Mouse (Mus musculus): Measurements from ENCODE around the gene Fat3. TPM values are rescaled to one million over a fixed set of nuclear protein-coding genes. Genes with fewer than 3 reads are reported as not detected.
A peak's percentile ranks its signal among the peaks of the same experiment; 100 is the strongest.

The Fat3 gene
- polyA plus RNA-seq, 1 experiment from 2014 or later = 7.5 TPM

- Histone ChIP-seq H3K27ac (ENCODE audit: low read depth, low read length) (no peak overlapping the region), H3K27me3 (replicated peaks; ENCODE audit: control insufficient read depth, insufficient read depth, low read length) (no peaks in the 10 kb centered on the region), H3K36me3 (ENCODE audit: control insufficient read depth, insufficient read depth, low read length) (no peaks in the 10 kb centered on the region), H3K4me3 (ENCODE audit: low read length) (no peak overlapping the region), H3K4me2 (ENCODE audit: low read length) (no peak overlapping the region), H3K4me1 (ENCODE audit: control insufficient read depth, insufficient read depth, low read depth, low read length) (no peaks in the 10 kb centered on the region), H3K9me3 (ENCODE audit: control insufficient read depth, low read length) (no peaks in the 10 kb centered on the region), H3K9ac (ENCODE audit: low read depth, low read length) (no peak overlapping the region)
- 49% methylated on average over 4 of the region's 4 CpGs for WGBS
- no peak for ATAC-seq
Observed at GRCm38 (mm10) chr9:16026054-16026453, 475.0 kb downstream of the Fat3 start.

DNA sequence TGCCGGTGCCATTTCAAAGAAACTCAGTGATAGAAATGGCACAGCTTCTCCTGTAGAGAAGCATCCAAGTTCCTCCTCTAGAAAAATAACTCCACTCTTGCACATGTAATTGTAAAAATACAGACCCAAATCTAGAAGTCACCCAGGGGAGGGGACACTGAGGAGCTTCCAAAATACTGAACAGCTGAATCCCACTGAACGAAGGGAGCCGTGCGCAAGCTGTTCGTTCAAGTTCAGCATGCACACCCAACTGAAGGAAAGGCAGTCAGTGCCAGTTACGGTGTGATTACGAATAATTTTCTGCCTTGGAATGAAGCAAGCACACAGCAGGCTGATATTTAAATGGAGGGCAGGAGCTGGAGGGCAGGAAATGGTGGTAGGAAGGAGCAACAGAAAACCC, 476.4 kb downstream of the Fat3 start:
- no peak overlapping the region for H3K4me2 ChIP-seq (ENCODE audit: low read length)
- H3K36me3 ChIP-seq (ENCODE audit: control insufficient read depth, insufficient read depth, low read length) = no peaks in the 10 kb centered on the region
- H3K27ac ChIP-seq (ENCODE audit: low read depth, low read length) = no peak overlapping the region
- no peaks in the 10 kb centered on the region for H3K9me3 ChIP-seq (ENCODE audit: control insufficient read depth, low read length)
- no peaks in the 10 kb centered on the region for H3K4me1 ChIP-seq (ENCODE audit: control insufficient read depth, insufficient read depth, low read depth, low read length)
- no peak for ATAC-seq
- WGBS = 83% methylated on average over 7 of the region's 7 CpGs
- no peak overlapping the region for H3K9ac ChIP-seq (ENCODE audit: low read depth, low read length)
- H3K27me3 ChIP-seq (replicated peaks; ENCODE audit: control insufficient read depth, insufficient read depth, low read length) = no peaks in the 10 kb centered on the region
- H3K4me3 ChIP-seq (ENCODE audit: low read length) = no peak overlapping the region

DNA sequence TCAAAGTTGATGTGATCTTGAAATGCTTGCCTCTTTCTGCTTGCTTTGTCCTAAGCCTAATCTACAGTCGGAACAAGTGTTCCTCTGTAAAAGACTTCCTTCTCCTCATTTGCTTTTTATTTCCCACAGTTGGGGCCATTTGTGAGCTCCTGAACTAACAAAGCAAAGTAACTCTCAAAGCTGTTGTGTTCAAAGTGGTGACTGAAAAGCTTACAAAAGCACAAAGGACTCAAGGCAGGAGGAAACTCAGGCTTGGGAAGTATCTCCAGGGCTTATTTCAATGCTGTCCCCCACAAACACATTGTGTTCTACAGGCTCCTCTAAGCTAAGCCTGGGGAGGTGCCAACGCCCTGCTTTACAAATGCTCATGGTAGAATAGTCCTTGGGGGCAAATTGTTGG, 487.0 kb downstream of the Fat3 start:
- ATAC-seq = peak; percentile 82
- Histone ChIP-seq H3K4me1 (ENCODE audit: control insufficient read depth, insufficient read depth, low read depth, low read length) (no peaks in the 10 kb centered on the region), H3K27ac (ENCODE audit: low read depth, low read length) (no peak overlapping the region), H3K27me3 (replicated peaks; ENCODE audit: control insufficient read depth, insufficient read depth, low read length) (no peaks in the 10 kb centered on the region), H3K4me3 (ENCODE audit: low read length) (no peak overlapping the region), H3K4me2 (ENCODE audit: low read length) (no peak overlapping the region), H3K9me3 (ENCODE audit: control insufficient read depth, low read length) (0 out of 2 replicates have a peak, but pooled peaks cover under 1% of the 10 kb centered on the region), H3K9ac (ENCODE audit: low read depth, low read length) (no peak overlapping the region), H3K36me3 (ENCODE audit: control insufficient read depth, insufficient read depth, low read length) (no peaks in the 10 kb centered on the region)
- 5% methylated on average over 2 of the region's 2 CpGs for WGBS

GRCm38 (mm10) chr9:16011382-16011781, 489.7 kb downstream of the Fat3 start:
- ATAC-seq = no peak
- WGBS = 87% methylated on average over 3 of the region's 3 CpGs
- no peak overlapping the region for H3K27ac ChIP-seq (ENCODE audit: low read depth, low read length)
- H3K4me1 ChIP-seq (ENCODE audit: control insufficient read depth, insufficient read depth, low read depth, low read length) = no peaks in the 10 kb centered on the region
- H3K9ac ChIP-seq (ENCODE audit: low read depth, low read length) = no peak overlapping the region
- no peak overlapping the region for H3K4me3 ChIP-seq (ENCODE audit: low read length)
- H3K27me3 ChIP-seq (replicated peaks; ENCODE audit: control insufficient read depth, insufficient read depth, low read length) = no peaks in the 10 kb centered on the region
- peaks cover 2% of the 10 kb centered on the region; the same call in 1 of the 2 replicates for H3K9me3 ChIP-seq (ENCODE audit: control insufficient read depth, low read length)
- no peaks in the 10 kb centered on the region for H3K36me3 ChIP-seq (ENCODE audit: control insufficient read depth, insufficient read depth, low read length)
- H3K4me2 ChIP-seq (ENCODE audit: low read length) = no peak overlapping the region

DNA sequence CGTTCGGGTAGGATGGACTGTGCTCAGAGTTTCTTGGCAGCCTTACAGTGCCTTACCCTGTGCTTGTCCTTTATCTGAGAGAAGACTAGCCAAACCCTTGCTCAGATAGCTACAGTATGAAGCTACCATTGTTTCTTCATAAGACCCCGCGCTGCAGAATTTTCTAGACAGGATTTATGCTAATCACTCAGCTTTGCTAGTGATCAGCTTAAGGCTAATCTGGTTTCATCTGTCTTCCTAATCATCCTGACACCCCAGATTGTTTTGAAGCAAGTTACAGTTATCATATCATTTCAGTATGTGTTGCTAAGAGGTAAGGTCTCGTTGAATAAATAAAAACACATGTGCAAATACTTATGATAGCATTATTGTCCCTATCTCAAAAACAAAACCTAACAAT, 493.6 kb downstream of the Fat3 start:
- Histone ChIP-seq H3K9me3 (ENCODE audit: control insufficient read depth, low read length) (peaks cover 2% of the 10 kb centered on the region; the same call in 1 of the 2 replicates), H3K27me3 (replicated peaks; ENCODE audit: control insufficient read depth, insufficient read depth, low read length) (no peaks in the 10 kb centered on the region), H3K9ac (ENCODE audit: low read depth, low read length) (no peak overlapping the region), H3K36me3 (ENCODE audit: control insufficient read depth, insufficient read depth, low read length) (no peaks in the 10 kb centered on the region), H3K27ac (ENCODE audit: low read depth, low read length) (no peak overlapping the region), H3K4me3 (ENCODE audit: low read length) (no peak overlapping the region), H3K4me1 (ENCODE audit: control insufficient read depth, insufficient read depth, low read depth, low read length) (no peaks in the 10 kb centered on the region), H3K4me2 (ENCODE audit: low read length) (no peak overlapping the region)
- ATAC-seq = no peak
- 92% methylated on average over 5 of the region's 5 CpGs for WGBS

- Histone ChIP-seq H3K4me2 (ENCODE audit: low read length) (no peak overlapping the region), H3K9ac (ENCODE audit: low read depth, low read length) (no peak overlapping the region), H3K9me3 (ENCODE audit: control insufficient read depth, low read length) (no peaks in the 10 kb centered on the region), H3K36me3 (ENCODE audit: control insufficient read depth, insufficient read depth, low read length) (peaks cover 5% of the 10 kb centered on the region; the same call in 1 of the 2 replicates), H3K4me3 (ENCODE audit: low read length) (no peak overlapping the region), H3K27ac (ENCODE audit: low read depth, low read length) (no peak overlapping the region), H3K27me3 (replicated peaks; ENCODE audit: control insufficient read depth, insufficient read depth, low read length) (no peaks in the 10 kb centered on the region), H3K4me1 (ENCODE audit: control insufficient read depth, insufficient read depth, low read depth, low read length) (no peaks in the 10 kb centered on the region)
- 76% methylated on average over 1 of the region's 1 CpGs for WGBS
- no peak for ATAC-seq
Observed at GRCm38 (mm10) chr9:16002991-16003390, 498.1 kb downstream of the Fat3 start.

GRCm38 (mm10) chr9:15994762-15995161, 506.3 kb downstream of the Fat3 start:
- Histone ChIP-seq H3K27ac (ENCODE audit: low read depth, low read length) (no peak overlapping the region), H3K27me3 (replicated peaks; ENCODE audit: control insufficient read depth, insufficient read depth, low read length) (no peaks in the 10 kb centered on the region)

DNA sequence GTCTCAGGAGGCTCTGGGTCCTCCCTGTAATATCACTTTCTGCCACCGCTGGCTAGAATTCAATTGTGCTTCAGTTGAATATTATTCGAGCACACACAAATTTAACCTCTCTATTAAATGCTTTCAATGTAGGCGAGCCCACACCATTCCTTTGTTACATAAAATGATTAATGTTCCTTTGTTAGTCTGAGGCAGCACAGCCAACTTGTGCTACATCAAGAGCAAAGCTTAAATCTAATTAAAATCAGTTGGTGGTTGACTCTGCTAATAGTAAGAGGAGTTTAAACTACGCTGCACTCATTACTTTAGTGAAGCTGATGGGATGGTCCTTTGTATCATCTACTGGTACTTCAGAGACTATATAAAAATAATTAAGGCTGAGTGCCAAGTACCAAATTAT, 506.9 kb downstream of the Fat3 start:
- peak; percentile 53 for ATAC-seq
- Histone ChIP-seq H3K27me3 (replicated peaks; ENCODE audit: control insufficient read depth, insufficient read depth, low read length) (no peaks in the 10 kb centered on the region), H3K9me3 (ENCODE audit: control insufficient read depth, low read length) (no peaks in the 10 kb centered on the region), H3K9ac (ENCODE audit: low read depth, low read length) (no peak overlapping the region), H3K4me2 (ENCODE audit: low read length) (no peak overlapping the region), H3K4me1 (ENCODE audit: control insufficient read depth, insufficient read depth, low read depth, low read length) (no peaks in the 10 kb centered on the region), H3K4me3 (ENCODE audit: low read length) (no peak overlapping the region), H3K27ac (ENCODE audit: low read depth, low read length) (no peak overlapping the region), H3K36me3 (ENCODE audit: control insufficient read depth, insufficient read depth, low read length) (peaks cover 7% of the 10 kb centered on the region)
- WGBS = 38% methylated on average over 4 of the region's 4 CpGs

More at GRCm38 (mm10) chr9:15994762-15995161, 506.3 kb downstream of the Fat3 start:
- Histone ChIP-seq H3K36me3 (ENCODE audit: control insufficient read depth, insufficient read depth, low read length) (peaks cover 9% of the 10 kb centered on the region), H3K4me2 (ENCODE audit: low read length) (no peak overlapping the region), H3K4me3 (ENCODE audit: low read length) (no peak overlapping the region), H3K4me1 (ENCODE audit: control insufficient read depth, insufficient read depth, low read depth, low read length) (no peaks in the 10 kb centered on the region), H3K9me3 (ENCODE audit: control insufficient read depth, low read length) (no peaks in the 10 kb centered on the region), H3K9ac (ENCODE audit: low read depth, low read length) (no peak overlapping the region)
- 53% methylated on average over 7 of the region's 7 CpGs for WGBS
- ATAC-seq = peak; percentile 50; the same call in 1 of the 2 replicates

DNA sequence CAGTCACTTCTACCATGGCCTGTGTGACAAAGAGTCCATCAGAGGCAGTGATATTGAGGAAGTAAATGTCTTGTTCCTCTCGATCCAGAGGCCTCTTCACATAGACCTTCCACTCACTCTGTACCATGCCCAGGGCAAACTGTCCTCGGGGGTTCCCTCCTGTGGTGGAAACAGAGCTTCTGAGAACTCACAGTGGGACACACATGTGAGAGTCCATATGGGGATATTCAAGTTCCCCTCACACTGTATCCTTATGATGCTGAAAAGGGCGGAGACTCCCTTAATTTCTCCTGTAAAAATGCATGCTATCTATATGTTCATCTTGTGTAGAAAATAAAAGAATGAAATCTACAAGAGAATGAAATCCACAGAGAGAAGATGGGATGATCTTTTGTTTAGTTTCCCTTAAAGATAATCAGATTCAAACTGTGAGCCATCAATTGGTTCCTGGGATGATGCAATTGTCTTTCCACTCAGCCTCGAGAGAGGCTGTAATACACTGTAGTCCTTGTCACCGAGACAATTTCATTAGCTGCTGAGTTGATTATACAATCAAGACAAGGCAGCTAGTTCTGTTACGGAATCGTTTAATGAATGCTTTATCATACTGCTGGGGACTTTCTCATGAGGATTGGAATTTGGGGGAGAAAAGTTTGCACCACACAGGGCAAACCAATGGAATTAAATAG, 508.8 kb downstream of the Fat3 start:
- H3K4me2 ChIP-seq (ENCODE audit: low read length) = no peak overlapping the region
- 54% methylated on average over 7 of the region's 7 CpGs for WGBS
- peaks cover 4% of the 10 kb centered on the region; the same call in 1 of the 2 replicates for H3K36me3 ChIP-seq (ENCODE audit: control insufficient read depth, insufficient read depth, low read length)
- no peak overlapping the region for H3K27ac ChIP-seq (ENCODE audit: low read depth, low read length)
- H3K4me1 ChIP-seq (ENCODE audit: control insufficient read depth, insufficient read depth, low read depth, low read length) = no peaks in the 10 kb centered on the region
- no peak overlapping the region for H3K4me3 ChIP-seq (ENCODE audit: low read length)
- peak; percentile 55; the same call in 1 of the 2 replicates for ATAC-seq
- H3K9ac ChIP-seq (ENCODE audit: low read depth, low read length) = no peak overlapping the region
- no peaks in the 10 kb centered on the region for H3K9me3 ChIP-seq (ENCODE audit: control insufficient read depth, low read length)
- H3K27me3 ChIP-seq (replicated peaks; ENCODE audit: control insufficient read depth, insufficient read depth, low read length) = no peaks in the 10 kb centered on the region
